Mouse (Mus musculus) olfactory bulb, adult 2 months (tissue): ENCODE results near the gene Crisp4. TPM values are rescaled to one million over a fixed set of nuclear protein-coding genes. Genes with fewer than 3 reads are reported as not detected.

ENCODE experiments used
- H3K27ac ChIP-seq: fragments of 200-500 bp; 2 replicates; pipeline ENCODE4 v1.5.1; 2012; ENCODE audit warnings: low read depth, low read length; ENCODE audit not compliant: insufficient read depth
- H3K4me1 ChIP-seq: fragments of 200-500 bp; 2 replicates; pipeline ENCODE4 v1.6.1; 2012; ENCODE audit warnings: low read length; ENCODE audit not compliant: control insufficient read depth, insufficient read depth
- H3K4me3 ChIP-seq: fragments of 200-500 bp; 2 replicates; pipeline ENCODE4 v1.5.1; 2012; ENCODE audit warnings: mild to moderate bottlenecking, low read depth, low read length, moderate library complexity; ENCODE audit not compliant: insufficient read depth
- CTCF ChIP-seq: fragments of 200-500 bp; IDR thresholded peaks from 2 replicates; pipeline ENCODE4 v1.5.1; 2012; ENCODE audit warnings: low read depth, mild to moderate bottlenecking, low read length, moderate library complexity; ENCODE audit not compliant: insufficient read depth
- POLR2A ChIP-seq: fragments of 200-500 bp; IDR thresholded peaks from 2 replicates; pipeline ENCODE4 v1.6.1; 2012; ENCODE audit warnings: mild to moderate bottlenecking, low read depth, low read length, moderate library complexity; ENCODE audit not compliant: insufficient read depth
- WGBS: fragments of 180-500 bp; shearing (Covaris S2); methylation state at CpG from one replicate; pipeline ENCODE4 v1.1.7; 2018; 5-methylcytosine and 5-hydroxymethylcytosine counted together
- polyA plus RNA-seq: library from polyadenylated mRNA; stranded (reverse); fragments of >200 nt; gene quantifications from 2 replicates; pipeline ENCODE4 v1.2.4, GENCODE M21; 2012; ENCODE audit warnings: low replicate concordance; ENCODE audit not compliant: missing spikeins, insufficient read depth, insufficient read length

The Crisp4 gene
- not detected in 2 replicates for polyA plus RNA-seq

DNA sequence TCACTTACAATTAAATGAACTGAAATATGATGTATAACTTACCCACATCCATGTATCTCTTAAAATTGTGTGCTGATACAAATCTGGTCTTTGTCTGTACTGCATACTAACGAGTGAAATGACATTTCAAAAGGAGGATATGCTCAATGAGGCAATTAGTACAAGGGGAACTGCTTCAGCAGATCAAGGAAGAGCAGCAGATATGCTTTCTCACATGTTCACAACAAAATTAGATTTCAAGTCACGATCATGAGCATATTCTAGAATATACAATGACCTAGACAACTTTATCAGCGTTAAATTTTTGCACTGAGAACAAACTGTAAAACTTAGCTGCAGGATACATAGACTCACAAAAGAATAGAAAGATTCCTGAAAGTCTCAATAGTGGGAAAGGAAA, at the start of gene Crisp4:
Gene Crisp4, minus strand, starts transcription at position 101 of the 400 bp plus-strand sequence.
- WGBS, result 69% methylated on average over 3 of the region's 3 CpGs
- no peaks in the 10 kb centered on the region for H3K4me1 ChIP-seq
- no peak within 1 kb of the TSS for H3K4me3 ChIP-seq
- no peak within 1 kb of the TSS for H3K27ac ChIP-seq
- no peak for TF ChIP-seq CTCF
- no peak for TF ChIP-seq POLR2A

- TF ChIP-seq CTCF (no peak), POLR2A (no peak)
- H3K4me3 ChIP-seq, result no peak overlapping the region
- no peak overlapping the region for H3K27ac ChIP-seq
- H3K4me1 ChIP-seq, result no peaks in the 10 kb centered on the region
- WGBS, result 15% methylated on average over 4 of the region's 4 CpGs
Measured at GRCm38 (mm10) chr1:18191719-18192118, 46.0 kb upstream of the Crisp4 start.

DNA sequence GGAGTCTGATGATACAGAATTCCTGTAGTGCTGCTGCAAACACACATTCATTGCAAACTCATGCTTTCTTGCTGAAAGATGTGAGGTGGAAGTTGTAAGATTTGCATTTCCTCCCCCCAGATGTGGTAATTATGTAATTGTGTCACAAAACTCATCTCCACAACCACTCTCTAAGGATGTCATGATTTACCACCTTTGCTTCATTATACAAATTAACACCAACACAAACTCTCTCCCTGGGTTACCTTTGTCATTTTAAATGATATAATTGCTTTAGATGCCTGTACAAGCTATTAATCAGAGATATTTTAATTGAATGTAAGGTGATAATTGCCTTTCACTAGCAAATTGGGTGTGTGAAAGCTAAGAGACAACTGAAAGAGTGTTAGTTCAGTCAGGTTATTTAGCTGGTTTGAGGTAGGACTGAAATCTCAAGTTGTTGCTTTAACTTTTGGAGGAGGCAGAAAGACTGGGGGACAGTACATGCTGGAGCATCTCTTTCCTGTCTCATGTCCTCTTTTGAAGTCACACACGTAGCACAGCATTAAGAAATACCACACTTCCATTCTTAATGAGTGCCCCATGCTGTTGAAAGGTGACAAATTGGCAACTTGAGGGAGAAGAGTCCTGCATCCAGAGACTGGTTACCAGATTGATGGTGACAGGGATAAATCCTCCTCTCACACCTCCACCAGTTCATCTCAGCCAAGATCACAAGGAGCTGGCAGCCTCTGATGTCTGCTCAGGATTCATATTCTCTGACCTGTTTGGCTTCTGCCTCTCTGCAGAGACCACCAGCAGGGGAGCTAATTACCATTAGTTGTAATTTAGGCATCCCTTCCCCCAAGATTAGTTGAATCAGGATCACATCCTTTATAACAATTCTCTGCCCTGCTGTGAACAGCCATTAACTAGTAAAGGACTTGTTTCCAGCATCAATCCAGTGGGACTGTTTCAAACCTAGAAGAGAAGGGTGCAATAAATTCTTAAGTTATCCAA, 45.3 kb upstream of the Crisp4 start:
- Histone ChIP-seq H3K27ac (no peak overlapping the region), H3K4me3 (no peak overlapping the region), H3K4me1 (no peaks in the 10 kb centered on the region)
- 52% methylated on average over 1 of the region's 1 CpGs for WGBS
- TF ChIP-seq POLR2A (no peak), CTCF (no peak)

DNA sequence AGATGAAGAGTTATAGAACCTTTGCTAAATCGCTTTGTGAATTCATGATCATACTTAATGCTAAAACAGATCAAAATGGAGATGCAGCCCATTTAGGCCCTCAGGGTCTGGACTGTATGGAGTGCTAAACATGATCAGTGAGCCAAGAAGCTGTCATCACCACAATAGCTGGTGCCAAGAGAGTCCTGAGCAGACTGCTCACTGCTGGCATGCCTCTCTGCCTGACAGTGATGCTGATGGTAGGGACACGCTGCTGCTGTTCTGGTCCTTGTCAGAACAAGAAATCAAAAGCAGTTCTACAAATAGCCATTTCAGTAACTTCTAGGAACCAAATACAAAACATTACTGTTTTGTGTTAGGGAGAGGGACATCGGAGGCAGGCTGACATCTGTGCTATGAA, 35.5 kb upstream of the Crisp4 start:
- WGBS, result 56% methylated on average over 3 of the region's 3 CpGs
- no peaks in the 10 kb centered on the region for H3K4me1 ChIP-seq
- no peak overlapping the region for H3K27ac ChIP-seq
- no peak overlapping the region for H3K4me3 ChIP-seq
- TF ChIP-seq POLR2A, result no peak
- TF ChIP-seq CTCF, result no peak

DNA sequence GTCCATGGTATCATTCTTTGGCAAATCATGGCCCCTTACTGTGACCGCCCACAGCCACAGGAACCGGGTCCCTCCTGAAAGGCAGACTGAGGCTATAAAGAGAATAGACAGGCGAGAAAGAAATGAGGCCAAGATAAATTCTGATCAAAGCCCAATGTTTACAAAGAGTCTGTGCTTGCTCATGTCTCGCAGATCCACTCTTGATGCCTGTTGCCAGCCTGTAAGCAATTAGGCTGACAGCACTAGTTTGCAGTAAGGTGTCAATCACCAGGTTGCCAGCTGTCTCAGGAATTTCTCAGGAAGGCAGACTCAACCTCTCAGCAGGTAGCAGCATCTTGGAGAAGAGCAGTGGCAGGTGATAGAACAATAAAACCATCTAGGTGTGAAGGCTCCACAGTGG, 24.9 kb upstream of the Crisp4 start:
- TF ChIP-seq CTCF (no peak), POLR2A (no peak)
- Histone ChIP-seq H3K27ac (no peak overlapping the region), H3K4me3 (no peak overlapping the region), H3K4me1 (no peaks in the 10 kb centered on the region)
- WGBS, result 74% methylated on average over 4 of the region's 4 CpGs

GRCm38 (mm10) chr1:18168261-18168660, 22.6 kb upstream of the Crisp4 start:
- Histone ChIP-seq H3K4me3 (no peak overlapping the region), H3K4me1 (no peaks in the 10 kb centered on the region), H3K27ac (no peak overlapping the region)
- WGBS, result 48% methylated on average over 1 of the region's 1 CpGs
- TF ChIP-seq POLR2A (no peak), CTCF (no peak)

DNA sequence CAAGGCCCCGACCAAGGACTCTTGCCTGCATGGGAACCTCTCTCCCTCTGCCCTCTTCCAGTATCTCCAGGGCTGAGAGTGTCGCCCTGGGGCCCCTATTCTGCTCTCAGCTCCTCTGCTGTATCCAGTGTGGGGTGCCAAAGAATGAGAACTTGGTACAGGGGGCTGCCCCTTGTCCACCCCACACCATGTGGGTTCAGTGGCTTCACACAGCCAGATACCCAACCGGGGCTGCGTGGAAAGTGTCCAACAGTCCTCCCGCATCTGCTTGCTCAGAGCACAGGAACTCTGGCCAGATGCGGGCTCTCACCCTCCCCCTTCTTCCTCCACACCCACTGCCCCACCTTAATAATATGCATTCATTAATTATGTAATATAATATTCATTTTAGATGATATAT, 13.4 kb upstream of the Crisp4 start:
- H3K4me3 ChIP-seq, result no peak overlapping the region

DNA sequence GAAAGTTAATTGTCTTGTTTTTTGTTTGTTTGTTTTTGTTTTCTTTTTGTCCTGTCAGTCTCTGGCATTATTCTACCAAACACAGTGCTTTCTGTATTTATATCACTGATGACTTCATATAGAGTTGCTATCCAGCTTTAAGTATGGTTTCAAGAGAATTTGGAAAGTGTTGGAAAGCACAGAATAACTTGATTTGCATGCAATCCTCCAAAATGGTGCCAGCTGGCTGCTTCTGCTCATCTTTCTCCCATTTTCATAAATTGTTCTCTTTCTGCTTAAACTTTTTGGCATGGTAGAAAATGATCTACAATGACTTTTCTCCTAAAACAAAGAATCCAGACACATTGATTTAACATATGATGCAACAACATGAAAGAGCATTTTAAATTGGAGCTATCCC, 2.5 kb upstream of the Crisp4 start:
- H3K4me3 ChIP-seq, result no peak overlapping the region
- TF ChIP-seq POLR2A (no peak), CTCF (no peak)
- H3K4me1 ChIP-seq, result no peaks in the 10 kb centered on the region
- H3K27ac ChIP-seq, result no peak overlapping the region

More for the DNA sequence above, 13.4 kb upstream of the Crisp4 start:
- TF ChIP-seq POLR2A (no peak), CTCF (no peak)
- Histone ChIP-seq H3K27ac (no peak overlapping the region), H3K4me1 (no peaks in the 10 kb centered on the region)
- WGBS, result 83% methylated on average over 6 of the region's 6 CpGs

GRCm38 (mm10) chr1:18131691-18132090, 14.0 kb downstream of the Crisp4 start:
- H3K4me1 ChIP-seq, result no peaks in the 10 kb centered on the region

More at GRCm38 (mm10) chr1:18131691-18132090, 14.0 kb downstream of the Crisp4 start:
- 28% methylated on average over 4 of the region's 4 CpGs for whole genome bisulfite sequencing
- no peak overlapping the region for H3K27ac ChIP-seq
- TF ChIP-seq CTCF (no peak), POLR2A (no peak)
- H3K4me3 ChIP-seq, result no peak overlapping the region
